Mouse (Mus musculus) CD4-positive, CD25-positive, alpha-beta regulatory T cell (primary cell): Measurements from ENCODE around the gene Snrpf. TPM values are rescaled to one million over a fixed set of nuclear protein-coding genes. Genes with fewer than 3 reads are reported as not detected.

Experiments
- polyA plus RNA-seq: library from polyadenylated mRNA; unstranded; fragments of 100-300 nt; shearing (Covaris generic); gene quantifications from one replicate; pipeline ENCODE4 v1.2.1, GENCODE M21; 2017

The Snrpf gene
- polyA plus RNA-seq, result 52.7 TPM

DNA sequence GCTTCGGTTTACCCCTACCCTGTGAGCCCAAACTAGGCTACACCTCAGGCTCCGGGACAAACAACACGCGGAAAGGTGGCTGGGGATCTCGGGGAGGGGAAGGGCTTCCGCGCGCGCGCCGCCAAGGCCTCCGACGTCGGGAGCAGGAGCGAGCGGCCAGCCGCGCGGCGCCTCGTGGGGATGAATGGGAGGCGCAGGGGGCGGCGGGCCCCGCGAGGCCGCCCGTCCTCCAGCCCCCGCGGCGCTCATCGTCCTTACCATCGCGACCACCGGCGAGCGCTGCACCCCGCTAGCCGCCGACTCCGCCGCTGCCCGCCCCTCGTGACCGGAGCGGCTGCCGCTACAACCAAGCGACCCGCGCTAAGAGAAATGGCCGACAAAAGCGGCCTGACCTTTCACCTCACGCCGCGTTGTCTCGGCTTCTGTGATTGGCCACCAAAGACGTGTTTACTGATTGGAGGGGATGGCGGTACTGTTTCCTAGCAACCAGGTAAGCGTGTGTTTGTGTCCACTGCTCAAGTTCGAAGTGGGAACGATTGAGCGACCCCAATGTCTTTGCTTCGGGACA lies at the start of gene Snrpf:
TSS of gene Snrpf (minus strand) at position 426 of the 568 bp plus-strand sequence.

DNA sequence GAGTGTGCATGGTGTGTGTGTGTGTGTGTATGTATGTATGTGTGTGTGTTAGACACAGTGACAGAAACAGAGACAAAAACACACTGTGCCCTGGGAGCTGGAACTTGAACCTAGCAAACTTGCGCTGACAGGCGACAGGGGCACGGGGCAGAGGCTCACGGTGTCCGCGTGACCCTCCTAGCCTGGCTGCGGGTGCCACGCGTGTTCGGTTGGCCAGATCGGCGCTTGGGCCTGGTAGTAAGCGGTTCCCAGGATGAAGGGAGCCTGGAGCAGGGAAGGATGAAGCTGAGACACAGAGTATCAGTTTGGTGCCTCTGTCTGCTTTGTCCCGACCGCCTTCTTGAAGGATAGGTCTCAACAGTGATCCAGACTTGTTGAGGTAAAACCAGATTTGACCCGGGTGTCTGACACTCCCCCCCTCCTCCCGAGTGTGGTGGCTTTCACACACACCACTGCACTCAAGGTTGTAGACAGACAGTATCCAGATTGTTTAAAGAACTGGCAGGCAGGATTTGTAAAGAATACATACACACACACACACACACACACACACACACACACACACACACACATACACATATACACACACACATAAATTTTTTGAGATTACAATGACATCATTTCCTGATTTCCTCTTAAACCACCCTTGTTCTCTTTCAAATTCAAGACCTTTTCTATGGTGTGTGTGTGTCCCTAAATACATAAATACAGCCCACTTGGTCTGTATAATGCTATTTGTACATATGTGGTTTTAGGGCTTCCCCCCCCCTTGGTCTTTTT lies 48.9 kb downstream of the Snrpf start, which contains the start of gene Ccdc38:
TSS of gene Ccdc38 (plus strand) at position 202 of the 780 bp plus-strand sequence.

GRCm38 (mm10) chr10:93539775-93540430 lies 49.6 kb downstream of the Snrpf start, which contains the start of gene Amdhd1:
Gene Amdhd1, minus strand, starts transcription at chr10:93540033.

Other genes starting within 250 kb of the Snrpf start
- gene Lta4h, start 136.3 kb downstream of the Snrpf start, polyA plus RNA-seq, result 369 TPM
- gene Hal, start 100.9 kb downstream of the Snrpf start, polyA plus RNA-seq, result 0.61 TPM
- 0.55 TPM for gene Amdhd1, start 49.7 kb downstream of the Snrpf start, polyA plus RNA-seq
- 0.90 TPM for gene Ccdc38, start 49.1 kb downstream of the Snrpf start, polyA plus RNA-seq
- gene Ntn4, start 51.0 kb upstream of the Snrpf start, polyA plus RNA-seq, result 10.6 TPM
- not detected for gene Usp44, start 241.8 kb upstream of the Snrpf start, polyA plus RNA-seq